Mouse (Mus musculus): ENCODE measurements around the gene Tubgcp5.

Gene Tubgcp5

GRCm38 (mm10) chr7:55852787-55853186, 58.8 kb downstream of the Tubgcp5 start:
- DNase-seq (ENCODE audit: low read depth, low spot score) = no peak

DNA sequence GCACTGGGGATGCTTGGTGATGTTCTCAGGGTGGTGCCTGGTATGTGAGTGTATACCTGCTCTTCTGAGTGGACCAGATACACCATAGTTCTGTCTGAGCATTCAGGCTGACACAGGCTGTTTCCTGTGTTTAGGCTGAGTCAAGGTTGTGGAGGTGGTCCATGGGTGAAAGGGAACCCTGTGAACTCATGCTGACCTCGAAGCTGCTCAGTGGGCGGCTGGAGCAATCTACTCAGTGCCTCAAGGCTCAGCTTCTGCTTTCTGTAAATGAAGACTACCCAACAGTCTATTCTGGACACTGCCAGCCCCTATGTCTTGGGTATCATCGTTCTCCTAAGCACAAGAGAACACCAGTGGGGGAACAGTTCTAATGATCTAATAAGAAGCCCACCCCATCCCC, 61.6 kb downstream of the Tubgcp5 start:
- no peak for DNase-seq (ENCODE audit: low read depth, low spot score)

DNA sequence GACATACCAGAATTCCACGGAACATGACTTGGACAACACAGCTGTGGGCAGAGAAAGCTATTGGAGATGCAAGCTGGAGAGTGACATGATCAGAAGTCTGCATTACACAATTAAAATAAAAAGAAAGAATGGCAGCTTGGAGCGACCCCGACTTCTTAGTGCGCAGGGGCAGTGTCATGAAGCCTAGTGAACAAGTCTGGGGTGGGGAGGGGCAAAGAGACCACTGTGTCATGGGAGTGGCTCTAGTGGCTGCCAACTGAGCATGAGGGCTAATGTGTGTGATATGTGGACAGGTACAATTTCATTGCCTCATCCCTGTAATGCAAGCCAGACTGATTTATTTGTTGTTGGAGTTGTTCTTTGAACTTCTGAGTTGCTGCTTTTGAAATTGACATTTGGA, 62.8 kb downstream of the Tubgcp5 start:
- DNase-seq (ENCODE audit: low read depth, low spot score) = no peak

GRCm38 (mm10) chr7:55857729-55858128, 63.8 kb downstream of the Tubgcp5 start:
- DNase-seq (ENCODE audit: low read depth, low spot score) = no peak

DNA sequence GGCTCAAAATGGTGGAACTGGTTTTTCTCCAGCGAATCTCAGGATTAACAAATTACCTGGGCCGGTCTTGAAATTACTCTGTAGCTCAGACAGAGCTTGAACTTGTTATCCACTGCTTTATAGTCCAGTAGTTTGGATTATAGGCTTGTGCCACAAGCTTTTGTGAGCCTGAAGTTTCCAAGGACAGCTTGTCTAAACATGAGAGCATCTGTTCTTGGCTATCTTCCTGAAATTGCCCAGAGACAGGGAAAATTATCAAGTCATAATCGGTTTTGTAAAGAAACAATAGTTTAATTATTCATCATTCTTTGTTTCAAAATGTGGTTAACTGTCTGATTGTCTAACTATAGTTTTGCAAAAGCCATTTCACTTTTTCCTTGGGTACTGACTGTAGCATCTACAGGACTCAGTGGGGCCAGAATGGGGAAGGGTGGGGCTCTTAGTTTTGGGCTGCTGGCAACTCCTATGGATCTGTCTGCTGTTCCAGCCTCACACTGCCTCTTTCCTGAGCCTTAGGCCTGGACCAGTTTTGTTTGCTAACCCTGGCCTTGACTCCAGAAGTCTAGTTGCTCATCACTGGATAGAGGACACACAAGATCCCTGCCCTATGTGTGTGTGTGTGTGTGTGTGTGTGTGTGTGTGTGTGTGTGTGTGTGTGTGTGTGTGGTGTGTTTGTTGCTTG, 65.0 kb downstream of the Tubgcp5 start:
- no peak for DNase-seq (ENCODE audit: low read depth, low spot score)

- DNase-seq (ENCODE audit: low read depth, low spot score) = no peak
Observed at GRCm38 (mm10) chr7:55859518-55859872, 65.5 kb downstream of the Tubgcp5 start.

- no peak for DNase-seq (ENCODE audit: low read depth, low spot score)
Observed at GRCm38 (mm10) chr7:55859956-55860355, 66.0 kb downstream of the Tubgcp5 start.

DNA sequence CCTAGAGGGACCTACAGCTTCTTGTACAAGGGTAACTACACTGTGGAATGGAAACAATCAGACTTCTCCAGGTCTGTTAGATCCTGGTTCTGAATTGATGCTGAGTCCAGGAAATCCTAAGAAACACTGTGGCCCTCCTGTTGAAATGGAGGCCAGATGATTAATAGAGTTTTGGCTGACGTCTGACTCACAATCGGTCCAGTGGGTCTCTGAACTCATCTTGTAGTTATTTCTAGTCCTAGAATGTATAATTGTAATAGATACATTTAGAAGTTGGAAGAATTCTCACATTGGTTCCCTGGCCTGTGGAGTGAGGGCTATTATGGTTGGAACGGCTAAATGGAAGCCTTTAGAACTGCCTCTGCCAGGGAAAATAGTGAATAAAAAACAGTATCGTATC, 67.2 kb downstream of the Tubgcp5 start:
- no peak for DNase-seq (ENCODE audit: low read depth, low spot score)

DNA sequence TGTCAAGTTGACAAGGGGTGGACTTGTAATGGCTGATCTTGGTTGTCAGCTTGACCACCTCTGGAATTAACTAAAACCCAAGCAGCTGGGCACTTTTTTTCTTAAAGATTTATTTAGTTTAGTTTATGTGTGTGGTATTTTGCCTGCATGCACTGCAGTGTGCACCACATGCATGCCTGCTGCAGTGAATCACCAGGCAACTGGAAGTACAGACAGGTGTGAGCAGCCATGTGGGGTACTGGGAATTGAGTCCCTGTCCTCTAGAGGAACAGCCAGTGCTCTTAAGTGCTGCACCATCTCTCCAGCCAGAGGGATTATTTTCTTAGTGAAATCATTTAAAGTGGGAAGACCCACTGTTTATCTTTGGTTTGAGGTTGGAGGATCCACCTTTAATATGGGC, 71.1 kb downstream of the Tubgcp5 start:
- no peak for DNase-seq (ENCODE audit: low read depth, low spot score)

- DNase-seq (ENCODE audit: low read depth, low spot score) = no peak
Observed at GRCm38 (mm10) chr7:55865750-55866416, 71.9 kb downstream of the Tubgcp5 start.

DNA sequence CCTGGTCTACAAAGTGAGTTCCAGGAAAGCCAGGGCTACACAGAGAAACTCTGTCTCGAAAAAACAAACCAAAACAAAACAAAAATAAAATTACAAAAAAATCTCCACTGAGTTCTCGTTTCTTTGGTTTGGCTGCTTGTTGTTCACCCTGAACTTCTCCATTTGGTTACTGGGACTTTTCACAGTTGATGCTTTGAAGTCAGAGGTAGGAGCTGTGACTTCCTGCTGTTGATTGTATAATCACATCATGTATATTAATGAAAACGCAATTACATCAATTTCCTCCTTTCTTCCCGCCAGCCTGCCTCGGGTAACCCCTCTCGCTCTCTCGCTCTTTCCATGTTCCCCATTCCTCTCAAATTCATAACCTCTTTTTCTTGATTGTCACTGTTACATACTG, 74.3 kb downstream of the Tubgcp5 start:
- no peak for DNase-seq (ENCODE audit: low read depth, low spot score)

- no peak for DNase-seq (ENCODE audit: low read depth, low spot score)
Observed at GRCm38 (mm10) chr7:55869220-55869619, 75.3 kb downstream of the Tubgcp5 start.

GRCm38 (mm10) chr7:55870340-55871020, 76.5 kb downstream of the Tubgcp5 start:
- no peak for DNase-seq (ENCODE audit: low read depth, low spot score)

- DNase-seq (ENCODE audit: low read depth, low spot score) = no peak
Observed at GRCm38 (mm10) chr7:55871476-55871875, 77.5 kb downstream of the Tubgcp5 start.

DNA sequence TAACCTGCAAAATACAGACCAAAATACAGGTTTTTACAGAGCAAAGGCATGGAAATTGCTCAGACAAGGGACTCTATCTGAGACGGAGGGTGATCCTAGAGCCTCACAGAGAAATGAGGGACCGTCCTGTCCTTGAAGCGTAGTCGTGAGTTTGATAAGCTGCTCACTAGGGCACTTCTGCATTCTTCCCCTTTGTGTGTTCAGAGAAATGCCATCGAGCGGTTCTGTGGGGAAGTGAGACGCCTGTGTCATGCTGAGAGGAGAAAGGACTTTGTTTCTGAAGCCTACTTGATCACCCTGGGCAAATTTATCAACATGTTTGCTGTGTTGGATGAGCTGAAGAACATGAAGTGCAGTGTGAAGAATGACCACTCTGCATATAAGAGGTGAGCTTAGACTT, 80.7 kb downstream of the Tubgcp5 start:
- DNase-seq (ENCODE audit: low read depth, low spot score) = no peak

DNA sequence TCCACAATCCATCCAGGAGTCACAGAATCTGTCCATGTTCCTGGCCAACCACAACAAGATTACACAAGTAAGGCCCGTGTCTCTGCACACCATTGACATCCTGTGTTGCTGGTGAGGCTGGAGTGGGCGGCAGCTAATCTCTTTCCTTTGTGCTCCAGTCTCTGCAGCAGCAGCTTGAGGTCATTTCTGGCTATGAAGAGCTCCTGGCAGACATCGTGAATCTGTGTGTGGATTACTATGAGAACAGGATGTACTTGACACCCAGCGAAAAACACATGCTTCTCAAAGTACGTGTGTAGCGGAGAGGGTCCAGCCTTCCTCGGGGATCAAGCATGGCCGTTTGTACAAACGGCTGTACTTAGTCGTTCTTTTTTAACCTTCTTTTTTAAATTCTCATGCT, 83.8 kb downstream of the Tubgcp5 start:
- no peak for DNase-seq (ENCODE audit: low read depth, low spot score)

DNA sequence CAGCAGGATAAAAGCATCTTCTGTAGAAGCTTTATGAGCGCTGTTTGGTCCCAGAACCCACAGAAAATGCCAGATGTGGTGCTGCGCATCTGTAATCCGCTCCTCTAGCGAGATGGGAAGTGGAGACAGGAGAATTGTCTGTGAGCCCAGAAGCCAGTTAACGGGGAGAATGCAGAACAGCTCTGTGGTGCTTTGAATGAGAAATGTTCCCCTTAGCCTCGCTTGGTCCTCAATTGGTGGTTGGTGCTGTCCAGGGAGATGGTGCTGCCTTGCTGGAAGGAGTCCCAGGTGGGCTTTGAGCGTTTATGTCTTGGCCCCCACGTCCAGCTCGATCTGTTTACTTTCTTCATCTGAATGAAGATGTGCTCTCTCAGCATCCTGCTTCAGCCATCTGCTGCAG, 86.9 kb downstream of the Tubgcp5 start:
- no peak for DNase-seq (ENCODE audit: low read depth, low spot score)

Data from brain, embryonic 18.5 days (tissue).